Mouse (Mus musculus): ENCODE measurements around the gene Ctrc. TPM values are rescaled to one million over a fixed set of nuclear protein-coding genes. Genes with fewer than 3 reads are reported as not detected.

Ctrc gene
- total and polyA plus RNA-seq, 3 experiments = not detected

GRCm38 (mm10) chr4:141790524-141790990 lies 55.6 kb downstream of the Ctrc start, which contains the start of gene Dnajc16 (continued):
- no peak for TF ChIP-seq JUND (conservative IDR thresholded peaks at IDR 0.05; ENCODE audit: low read depth, low read length)
- no peak for TF ChIP-seq ZNF384 (IDR thresholded peaks at IDR 0.05; ENCODE audit: low read depth, low read length)
- peak; percentile 89 for TF ChIP-seq HCFC1 (IDR thresholded peaks at IDR 0.05; ENCODE audit: low read depth, low read length)
- no peak for TF ChIP-seq CTCF (conservative IDR thresholded peaks at IDR 0.05 in 1 of 2, IDR thresholded peaks at IDR 0.05 in 1 of 2; ENCODE audit: low read depth in 2 of 2, low read length in 2 of 2)
- TF ChIP-seq MAX (IDR thresholded peaks at IDR 0.05; ENCODE audit: low read length) = peak; percentile 96
- no peak; the same call in 1 of the 2 replicates for TF ChIP-seq GABPA (IDR thresholded peaks at IDR 0.05; ENCODE audit: insufficient replicate concordance, low read depth, low read length)
- TF ChIP-seq ETS1 (conservative IDR thresholded peaks at IDR 0.05; ENCODE audit: low read depth, low read length) = peak; percentile 53; the same call in 1 of the 2 replicates
- peak; percentile 36; the same call in 1 of the 2 replicates for TF ChIP-seq NRF1 (IDR thresholded peaks at IDR 0.05; ENCODE audit: low read depth, low read length)
- TF ChIP-seq POLR2A (IDR thresholded peaks at IDR 0.05; ENCODE audit: low read depth, low read length) = peak; percentile 91
- TF ChIP-seq SMC3 (IDR thresholded peaks at IDR 0.05; ENCODE audit: low read depth, low read length) = no peak
- no peak for TF ChIP-seq POLR2AphosphoS2 (IDR thresholded peaks at IDR 0.05; ENCODE audit: low read depth, low read length)
- TF ChIP-seq CHD1 (IDR thresholded peaks at IDR 0.05; ENCODE audit: low read depth, low read length) = no peak
- peak; percentile 99 for TF ChIP-seq BHLHE40 (IDR thresholded peaks at IDR 0.05; ENCODE audit: low read depth, low read length)
- TF ChIP-seq UBTF (IDR thresholded peaks at IDR 0.05; ENCODE audit: low read depth, low read length) = no peak
- TF ChIP-seq MEF2A (IDR thresholded peaks at IDR 0.05; ENCODE audit: borderline replicate concordance, low read depth, low read length) = no peak; the same call in 1 of the 2 replicates
- TF ChIP-seq ZKSCAN1 (IDR thresholded peaks at IDR 0.05; ENCODE audit: borderline replicate concordance, low read depth, low read length) = no peak

GRCm38 (mm10) chr4:141789564-141790218 lies 56.5 kb downstream of the Ctrc start:
- peaks cover 8 to 51% of the 10 kb centered on the region in 2 experiments for H3K4me1 ChIP-seq (ENCODE audit: control insufficient read depth in 1 of 2, insufficient read depth in 2 of 2)
- in situ Hi-C loops (cut with MboI; ENCODE audit: low pct_ligation_motif_present, low pct_unique_long_range_greater_than_20kb, low sequenced_read_pairs) = no loop called here
- no peak overlapping the region for H3K27ac ChIP-seq (ENCODE audit: insufficient read depth, low read depth)
- peak overlapping the region; percentile 70 to 81 (median 71) for H3K4me3 ChIP-seq (replicated peaks in 1 of 3; ENCODE audit: low read depth in 2 of 3, low read length in 2 of 3, poor library complexity in 1 of 3)
- H3K79me2 ChIP-seq (replicated peaks; ENCODE audit: control insufficient read depth, extremely low read depth, insufficient read depth, poor library complexity, severe bottlenecking) = no peaks in the 10 kb centered on the region
- TF ChIP-seq E2F4 (IDR thresholded peaks at IDR 0.05; ENCODE audit: insufficient replicate concordance, low read depth, low read length) (no peak), USF2 (conservative IDR thresholded peaks at IDR 0.05; ENCODE audit: low read depth, low read length) (no peak), POLR2A (IDR thresholded peaks at IDR 0.05; ENCODE audit: low read depth, low read length) (no peak), KAT2A (IDR thresholded peaks at IDR 0.05; ENCODE audit: insufficient replicate concordance, low read length) (no peak), USF1 (IDR thresholded peaks at IDR 0.05; ENCODE audit: low read depth, low read length) (no peak), MAZ (IDR thresholded peaks at IDR 0.05; ENCODE audit: low read depth, low read length) (no peak), CHD2 (IDR thresholded peaks at IDR 0.05; ENCODE audit: low read length) (no peak), CHD1 (IDR thresholded peaks at IDR 0.05; ENCODE audit: low read depth, low read length) (no peak), BHLHE40 (IDR thresholded peaks at IDR 0.05; ENCODE audit: low read depth, low read length) (no peak), TBP (conservative IDR thresholded peaks at IDR 0.05; ENCODE audit: low read depth, low read length) (no peak), MEF2A (IDR thresholded peaks at IDR 0.05; ENCODE audit: borderline replicate concordance, low read depth, low read length) (no peak), ETS1 (conservative IDR thresholded peaks at IDR 0.05; ENCODE audit: low read depth, low read length) (no peak), RAD21 (IDR thresholded peaks at IDR 0.05; ENCODE audit: low read depth, low read length) (no peak), MAFK (IDR thresholded peaks at IDR 0.05; ENCODE audit: insufficient replicate concordance, low read length) (no peak), JUN (IDR thresholded peaks at IDR 0.05; ENCODE audit: insufficient read depth, low read depth, low read length) (no peak), RCOR1 (conservative IDR thresholded peaks at IDR 0.05; ENCODE audit: low read depth, low read length) (no peak), MYC (IDR thresholded peaks at IDR 0.05; ENCODE audit: low read depth, low read length) (no peak), GABPA (IDR thresholded peaks at IDR 0.05; ENCODE audit: insufficient replicate concordance, low read depth, low read length) (no peak)
- peak overlapping the region; percentile 78 for H3K9ac ChIP-seq (ENCODE audit: insufficient read depth, low read depth)
- H3K27me3 ChIP-seq (replicated peaks) = no peaks in the 10 kb centered on the region
- H3K36me3 ChIP-seq (replicated peaks in 1 of 2; ENCODE audit: control insufficient read depth in 1 of 2, insufficient read depth in 1 of 2, low read length in 1 of 2) = peaks cover 13 to 26% of the 10 kb centered on the region in 2 experiments
- dilution Hi-C loops (cut with MboI; ENCODE audit: extremely low pct_ligation_motif_present, extremely low pct_unique_long_range_greater_than_20kb, low sequenced_read_pairs) = no loop called here
- H3K9me3 ChIP-seq (replicated peaks; ENCODE audit: low read length) = no peaks in the 10 kb centered on the region
- no peak for DNase-seq (ENCODE audit: extremely low read depth)
- H3K4me2 ChIP-seq (ENCODE audit: insufficient read depth, low read depth, poor library complexity, severe bottlenecking) = peak overlapping the region; percentile 86
